Mouse (Mus musculus) E14TG2a.4 (cell line): ENCODE results near the gene Dcaf10.

ENCODE experiments used
- CTCF ChIP-seq: conservative IDR thresholded peaks from 2 replicates; pipeline ENCODE4 v1.5.1; 2014; ENCODE audit warnings: low read length
- NANOG ChIP-seq: IDR thresholded peaks from 2 replicates; pipeline ENCODE4 v1.6.1; 2014; ENCODE audit warnings: borderline replicate concordance, low read length, mixed read lengths
- POU5F1 ChIP-seq: IDR thresholded peaks from 2 replicates; pipeline ENCODE4 v1.6.1; 2014; ENCODE audit warnings: low read length, borderline replicate concordance

DNA sequence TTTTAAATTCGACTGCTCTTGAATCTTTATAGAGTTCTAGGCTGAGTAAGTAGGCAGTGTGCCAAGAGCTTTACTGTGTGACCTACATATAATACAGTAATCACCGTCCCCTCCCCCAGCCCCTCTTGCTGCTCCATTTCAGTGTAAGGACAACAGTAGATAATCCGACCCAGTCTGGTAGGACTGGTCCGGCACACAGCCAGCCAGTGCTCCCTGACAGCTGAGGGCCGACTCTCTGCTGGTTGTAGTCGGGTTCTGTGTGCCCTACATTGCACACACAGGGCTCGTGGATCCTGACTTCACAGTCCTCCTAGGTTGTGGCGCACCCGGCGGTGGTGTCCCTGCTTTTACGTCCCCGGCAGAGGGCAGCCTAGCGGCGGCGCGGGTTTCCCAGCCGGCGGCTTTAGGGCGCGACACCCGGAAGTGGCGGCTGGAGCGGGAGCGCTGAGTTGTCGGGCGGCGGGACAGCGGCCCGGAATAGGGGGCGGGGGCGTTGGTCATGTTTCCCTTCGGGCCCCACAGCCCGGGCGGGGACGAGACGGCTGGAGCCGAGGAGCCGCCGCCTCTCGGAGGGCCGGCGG, at the start of gene Dcaf10:
- TF ChIP-seq CTCF, result no peak
- no peak for TF ChIP-seq NANOG
- TF ChIP-seq POU5F1, result peak; percentile 48; the same call in 1 of the 2 replicates
